8 mouse cellular contexts compared by ENCODE assay signal in genomic region chr6:127502530-127502929, GRCm38 (mm10). TPM values are rescaled to one million over a fixed set of nuclear protein-coding genes. Genes with fewer than 3 reads are reported as not detected.
DNase-seq lines count a peak whose midpoint lies in the region; ATAC-seq and TF ChIP-seq lines count a peak whose summit lies in the region.
"Had no signal": no experiment of that assay in that cellular context is flagged by ENCODE, and none has a peak within 500 bp of the region (broad histone marks: within the 10 kb centered on the region; RNA-seq: fewer than 3 reads in every experiment).

No protein-coding gene starts in this region.

- no peak for TF ChIP-seq POLR2A in brain, embryonic 14.5 days (IDR thresholded peaks at IDR 0.05; ENCODE audit: borderline replicate concordance, extremely low read depth, insufficient read depth, insufficient read length, poor library complexity, severe bottlenecking)

- H3K4me2 ChIP-seq in liver, embryonic 12.5 days: no peak overlapping the region

- H3K27ac ChIP-seq in liver, embryonic 12.5 days: no peak overlapping the region

- H3K4me1 ChIP-seq in liver, embryonic 12.5 days: no peaks in the 10 kb centered on the region

- WGBS in liver, embryonic 12.5 days (ENCODE audit: insufficient replicate concordance): 44% methylated on average over 3 of the region's 3 CpGs

- H3K9ac ChIP-seq in liver, embryonic 12.5 days: no peak overlapping the region

- TF ChIP-seq CTCF in brain, embryonic 14.5 days (IDR thresholded peaks at IDR 0.05; ENCODE audit: borderline replicate concordance, extremely low read depth, insufficient read depth, insufficient read length): peak; percentile 73; the same call in 1 of the 2 replicates

- DNase-seq in liver: peak; percentile 44
- DNase-seq in MEL-GATA-1-ER (ENCODE audit: extremely low read depth, low read depth): peak; percentile 31
- peak; percentile 70 for DNase-seq in brain, embryonic 14.5 days (ENCODE audit: low read depth)
- peak; percentile 32 to 70 for DNase-seq in frontal cortex, postnatal 36 days (ENCODE audit: low spot score in 2 of 2)
- DNase-seq in layer of hippocampus, postnatal 10 days (ENCODE audit: low spot score in 2 of 2): peak; percentile 63 to 65
- DNase-seq in naive thymus-derived CD4-positive, alpha-beta T cell, adult 2 months (ENCODE audit: low read depth): peak; percentile 62

- no peak overlapping the region for H3K4me3 ChIP-seq in liver, embryonic 12.5 days
- H3K4me3 ChIP-seq: myocyte had no signal

- no peaks in the 10 kb centered on the region for H3K9me3 ChIP-seq in liver, embryonic 12.5 days (replicated peaks)

- ATAC-seq in liver, embryonic 12.5 days: no peak

- no peaks in the 10 kb centered on the region; the same call in 1 of the 2 replicates for H3K27me3 ChIP-seq in liver, embryonic 12.5 days (replicated peaks)

- H3K36me3 ChIP-seq in liver, embryonic 12.5 days: no peaks in the 10 kb centered on the region

RNA-seq across cellular contexts. Expression of gene Parp11, which starts 55.9 kb away (rescaled TPM):
- 8.2 and 10.2 TPM in 2 replicates for polyA plus RNA-seq in liver, embryonic 12.5 days (2016; fragmentation: Nextera tagmentation; extraction: Ambion mirVana)
- 86.1 and 86.6 TPM in 2 replicates for polyA plus RNA-seq in brain, embryonic 14.5 days (2012; rRNA removed)
- total RNA-seq in layer of hippocampus, postnatal 10 days (2021): 10 to 100 TPM; 44.7 to 46.0 TPM

RNA-seq across cellular contexts. Expression of gene Cracr2a, which starts 58.6 kb away (rescaled TPM):
- polyA plus RNA-seq in liver, embryonic 12.5 days (2016; fragmentation: Nextera tagmentation; extraction: Ambion mirVana): 1.3 and 1.7 TPM in 2 replicates
- polyA plus RNA-seq in brain, embryonic 14.5 days (2012; rRNA removed): 0.14 and 0.29 TPM in 2 replicates
- total RNA-seq in layer of hippocampus, postnatal 10 days (2021): 1 to 10 TPM; 1.5 to 2.2 TPM
- polyA plus RNA-seq: myocyte had no signal
